Mouse (Mus musculus) urinary bladder, postnatal 36 days (tissue): Measurements from ENCODE around the gene Gm20388.

ENCODE experiments used
- DNase-seq, 2 experiments: peaks; one replicate each; pipeline ENCODE4 v3.0.0; 2022; ENCODE audit warnings: low spot score in 2 of 2, mixed read lengths in 1 of 2

The Gm20388 gene

DNA sequence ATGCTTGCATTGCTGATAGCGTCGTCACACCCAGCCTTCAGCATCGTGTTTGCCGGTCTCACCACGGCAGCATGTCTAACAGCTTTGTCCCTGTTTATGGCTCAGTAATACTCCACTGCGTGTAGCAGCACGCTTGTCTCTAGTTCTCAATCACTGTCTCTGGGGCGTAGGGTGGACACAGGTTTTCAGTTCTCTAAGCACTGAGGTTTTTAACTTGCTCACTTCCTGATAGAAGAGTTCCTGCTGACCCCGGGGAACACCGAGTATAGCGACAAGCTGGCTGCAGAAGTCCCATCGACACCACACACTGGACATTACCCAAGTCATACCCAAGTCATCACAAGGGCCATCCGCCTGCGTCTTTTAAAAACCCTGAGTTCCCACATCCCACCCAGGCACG, 525.1 kb downstream of the Gm20388 start:
- DNase-seq, result no peak

DNA sequence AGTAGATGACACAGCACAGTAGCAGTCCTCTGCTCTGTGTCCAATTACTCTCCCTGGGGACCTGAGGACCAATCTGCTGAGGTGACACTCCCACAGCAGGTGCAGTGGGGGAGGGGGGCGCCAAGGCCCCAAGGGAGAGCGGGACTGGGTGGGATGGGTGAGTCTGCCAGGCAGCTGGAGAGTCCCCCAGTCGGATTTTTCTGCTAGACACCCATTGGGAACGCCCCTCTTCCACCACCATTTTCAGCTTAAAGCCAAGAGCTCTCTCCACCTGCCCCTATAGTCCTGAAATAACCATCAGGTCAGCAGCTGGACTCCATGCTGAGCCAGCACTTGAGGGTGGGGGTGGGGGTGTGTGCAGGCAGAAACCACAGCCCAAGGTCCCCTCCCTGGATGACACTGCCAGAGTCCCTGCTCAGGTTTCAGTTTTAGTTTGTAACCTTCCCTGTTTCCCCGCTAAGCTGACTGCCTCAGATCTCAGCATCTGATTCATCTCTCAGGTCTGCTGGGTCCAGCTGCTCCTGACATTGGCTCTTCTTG, 525.9 kb downstream of the Gm20388 start:
- DNase-seq, result no peak

DNA sequence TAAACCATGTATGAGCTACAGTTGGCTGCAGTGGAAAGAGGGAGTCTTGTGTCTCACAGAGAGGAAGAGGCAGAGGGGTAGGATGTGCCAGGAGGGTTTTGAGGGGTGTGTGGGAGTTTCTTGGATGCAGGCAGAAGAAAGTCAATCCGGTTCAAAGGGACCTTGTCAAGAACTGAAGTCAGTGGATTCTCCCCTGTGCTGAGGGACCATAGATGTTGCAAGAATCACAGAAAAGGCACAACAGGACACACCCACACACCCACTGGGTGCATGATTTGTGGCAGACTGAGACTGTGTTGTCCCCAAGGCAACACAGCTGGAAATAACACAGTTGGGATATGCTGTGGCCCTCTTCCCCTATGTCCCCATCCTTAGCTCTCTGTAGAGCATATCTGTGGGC, 526.6 kb downstream of the Gm20388 start:
- no peak for DNase-seq

DNA sequence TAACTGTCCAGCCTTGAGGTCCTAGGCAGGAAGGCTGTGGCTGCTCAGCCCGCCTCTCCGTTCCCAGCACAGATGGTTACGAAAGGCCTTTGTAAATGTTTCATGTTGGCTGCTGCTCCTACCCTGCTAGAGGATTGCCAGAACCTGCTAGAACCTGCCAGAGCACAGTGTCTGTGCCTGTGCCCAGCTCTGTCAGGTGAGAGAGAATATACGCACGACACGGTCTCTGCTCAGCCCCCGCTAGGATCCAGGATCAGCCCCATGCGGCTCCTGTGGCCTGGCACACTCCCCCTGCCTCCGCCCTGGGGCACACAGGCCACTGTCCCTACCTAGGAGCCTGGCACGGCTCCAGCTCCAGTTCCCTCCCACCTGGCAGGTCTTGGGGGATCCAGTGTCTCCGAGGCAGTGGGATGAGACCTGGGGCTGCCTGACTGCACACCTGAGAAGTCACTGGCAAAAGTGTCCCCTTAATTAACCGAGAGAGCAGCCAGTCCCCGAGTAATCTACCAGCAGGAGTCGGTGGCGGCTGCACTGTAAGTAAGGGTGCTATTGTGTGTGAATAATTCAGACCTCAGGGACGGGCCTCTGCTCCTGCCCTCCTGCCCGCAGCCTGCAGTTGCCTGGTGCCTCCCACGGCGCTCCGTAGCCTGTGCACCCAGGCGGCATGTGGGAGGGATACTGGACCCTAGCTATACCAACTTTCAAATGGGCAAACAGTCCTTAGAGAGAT, 527.2 kb downstream of the Gm20388 start:
- DNase-seq, result peak; percentile 58 to 70

DNA sequence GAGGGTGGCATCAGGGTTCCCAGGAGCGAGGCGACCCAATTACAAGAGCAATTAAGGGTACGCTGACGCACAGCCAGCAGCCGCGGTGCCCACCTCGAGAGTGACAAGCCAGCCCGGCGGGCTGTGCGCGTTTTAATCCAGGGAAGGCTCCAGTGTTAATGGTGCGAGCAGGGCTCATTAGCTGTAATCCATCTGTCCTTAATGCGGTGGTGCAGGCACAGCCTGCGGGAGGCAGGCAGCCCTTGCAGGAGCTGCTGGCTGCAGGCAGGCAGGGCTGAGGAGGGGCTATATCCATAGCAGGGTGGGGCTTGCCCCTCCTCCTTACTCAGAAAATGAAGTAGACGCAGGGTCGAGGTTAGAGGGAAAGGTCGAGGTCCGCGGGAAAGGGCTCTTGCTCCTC, 528.7 kb downstream of the Gm20388 start:
- DNase-seq, result no peak

DNA sequence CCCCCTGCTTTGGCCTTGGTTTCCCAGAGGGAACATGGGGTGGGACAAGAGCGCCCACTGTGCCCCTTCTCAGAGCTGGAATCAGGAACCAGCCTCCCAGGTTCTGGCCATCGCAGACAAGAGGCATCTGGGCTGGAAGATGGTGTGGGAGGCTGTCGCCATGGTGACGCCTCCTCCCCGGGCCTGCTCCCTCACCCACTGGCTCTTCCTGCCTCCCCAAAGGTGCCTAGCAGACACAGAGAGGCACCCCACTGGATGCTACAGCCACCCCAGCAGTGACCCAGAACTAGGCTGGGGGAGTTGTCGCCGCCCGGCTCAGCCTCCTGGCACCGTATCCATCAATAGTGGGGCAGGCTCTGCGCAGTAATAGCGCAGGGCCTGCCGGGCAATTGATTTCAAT, 530.1 kb downstream of the Gm20388 start:
- no peak for DNase-seq

DNA sequence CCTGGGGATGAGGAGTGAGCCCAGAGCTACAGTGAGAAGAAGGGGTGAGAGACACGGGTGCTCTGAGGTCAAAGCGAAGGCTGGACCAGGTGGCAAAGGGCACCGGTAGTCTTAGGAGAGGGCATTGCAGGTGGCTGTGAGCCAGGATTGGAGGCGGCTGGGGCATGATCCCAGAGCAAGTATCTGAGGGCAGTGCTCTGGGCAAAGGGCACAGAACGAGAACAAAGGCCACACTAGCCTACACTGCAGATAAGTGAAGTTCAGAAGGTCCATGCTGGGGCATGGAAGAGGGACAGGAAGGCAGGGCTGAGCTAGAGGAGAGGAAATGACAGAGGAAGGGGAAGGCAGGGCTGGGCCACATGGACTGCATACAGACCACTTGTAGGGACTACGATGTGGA, 531.0 kb downstream of the Gm20388 start:
- DNase-seq, result no peak

DNA sequence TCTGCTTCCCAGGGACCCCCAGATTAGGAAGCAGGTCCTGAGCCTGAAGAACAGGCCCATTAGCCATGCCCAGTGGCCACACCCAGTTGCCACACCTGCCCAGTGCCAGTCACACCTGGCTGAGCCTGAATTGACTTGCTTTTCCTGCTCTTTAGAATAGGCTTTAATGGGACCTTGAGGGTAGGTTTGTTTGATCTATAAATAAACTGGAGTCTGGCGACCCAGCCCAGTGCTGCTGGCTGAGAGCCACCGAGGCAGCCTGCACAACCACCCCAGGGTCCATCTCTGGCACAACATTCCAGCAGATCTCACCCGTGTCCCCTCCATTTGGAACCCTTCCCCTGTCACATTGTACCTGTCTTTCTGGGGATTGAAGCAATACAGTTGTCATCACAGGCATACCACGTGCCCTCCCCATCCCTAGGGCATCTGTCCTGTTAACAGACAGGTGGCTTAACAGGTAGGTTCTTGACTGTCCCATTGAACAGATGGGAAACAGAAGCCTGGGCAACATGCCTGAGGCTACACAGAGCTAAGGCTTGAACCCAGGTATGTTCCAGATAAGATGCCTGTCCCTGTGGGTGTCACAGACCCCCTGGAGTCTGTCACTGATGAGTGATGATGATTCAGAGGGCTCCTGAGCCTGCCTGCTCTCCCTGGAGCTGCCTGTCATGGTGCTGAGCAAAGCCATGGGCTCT, 531.8 kb downstream of the Gm20388 start:
- peak in 1 of 2 experiments; percentile 43 for DNase-seq

DNA sequence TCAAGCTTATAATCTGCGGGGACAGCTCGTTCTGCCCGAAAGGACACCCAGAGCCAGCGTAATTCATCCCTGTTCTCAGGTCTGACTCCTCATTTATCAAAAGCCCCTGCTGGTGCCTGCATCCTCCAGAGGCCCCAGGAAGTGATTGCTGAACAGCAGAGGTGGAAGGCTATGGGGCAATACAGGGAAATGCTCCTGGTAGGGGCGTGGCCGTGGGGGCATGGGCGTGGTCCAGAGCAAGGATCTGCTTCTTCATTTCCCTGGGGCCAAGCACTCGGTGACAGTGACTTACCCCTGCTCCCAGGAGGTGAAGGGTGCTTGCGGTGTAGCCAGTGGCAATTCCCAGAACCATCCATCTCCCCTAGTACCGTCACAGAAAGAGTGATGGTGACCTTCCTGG, 534.6 kb downstream of the Gm20388 start:
- no peak for DNase-seq

DNA sequence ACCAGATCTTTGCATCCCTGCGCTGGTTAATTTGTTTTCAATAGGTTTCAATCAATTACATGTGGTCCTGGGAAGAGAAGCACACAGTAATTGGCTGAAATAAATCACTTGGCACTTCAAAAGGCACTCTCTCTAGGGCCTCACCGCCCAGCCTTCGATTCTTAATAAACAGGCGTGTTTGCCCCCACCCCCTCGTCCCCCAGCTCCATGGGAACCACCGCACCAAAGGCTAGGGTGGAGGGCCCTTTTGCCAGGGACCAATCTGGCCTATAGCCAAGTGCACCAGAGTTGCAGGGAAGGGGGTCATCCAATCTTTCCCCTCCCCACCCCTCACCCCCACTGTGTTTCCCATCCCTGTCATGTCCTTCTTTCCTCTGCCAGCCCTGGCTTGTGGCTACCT, 537.5 kb downstream of the Gm20388 start:
- DNase-seq, result no peak

DNA sequence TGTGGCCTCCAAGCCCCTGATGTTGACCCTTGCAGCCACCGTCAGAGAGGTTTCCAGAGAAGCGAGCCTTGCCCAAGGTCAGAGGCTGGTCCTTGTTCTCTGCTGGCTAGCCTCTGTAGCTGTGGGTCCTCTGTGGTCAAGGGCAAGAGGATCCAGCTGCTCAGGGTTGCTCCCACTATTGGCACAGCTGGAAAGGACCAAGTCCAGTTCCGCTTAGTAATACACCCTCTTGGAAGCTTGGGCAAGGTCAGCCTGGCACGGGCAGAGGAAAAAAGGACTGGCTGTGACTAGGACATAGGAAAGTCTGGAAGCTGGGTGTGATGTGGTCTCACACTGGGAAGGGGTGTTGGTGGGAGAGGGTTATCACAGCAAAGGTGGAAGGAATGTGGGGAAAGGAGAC, 538.5 kb downstream of the Gm20388 start:
- DNase-seq, result no peak

DNA sequence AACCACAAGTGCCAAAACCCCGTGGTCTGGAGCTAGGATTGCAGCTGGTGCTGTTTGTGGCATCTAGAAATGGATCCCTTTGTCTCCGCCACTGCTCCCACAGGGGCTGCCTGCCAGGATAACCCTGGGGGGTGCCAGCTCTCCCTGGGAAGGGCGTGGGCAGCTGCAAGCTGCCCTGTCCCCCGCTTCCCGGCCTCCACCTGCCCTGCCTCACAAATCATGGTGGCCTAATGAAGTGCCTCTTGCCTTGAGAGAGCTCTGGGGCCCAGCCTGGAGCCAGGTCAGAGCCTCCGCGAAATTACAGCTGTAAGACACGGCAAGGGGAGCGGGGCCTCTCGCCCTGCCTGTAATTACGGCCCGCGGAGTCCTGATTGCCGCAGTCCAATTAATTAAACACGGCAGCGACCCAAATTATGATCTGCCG, 539.0 kb downstream of the Gm20388 start:
- DNase-seq, result no peak

DNA sequence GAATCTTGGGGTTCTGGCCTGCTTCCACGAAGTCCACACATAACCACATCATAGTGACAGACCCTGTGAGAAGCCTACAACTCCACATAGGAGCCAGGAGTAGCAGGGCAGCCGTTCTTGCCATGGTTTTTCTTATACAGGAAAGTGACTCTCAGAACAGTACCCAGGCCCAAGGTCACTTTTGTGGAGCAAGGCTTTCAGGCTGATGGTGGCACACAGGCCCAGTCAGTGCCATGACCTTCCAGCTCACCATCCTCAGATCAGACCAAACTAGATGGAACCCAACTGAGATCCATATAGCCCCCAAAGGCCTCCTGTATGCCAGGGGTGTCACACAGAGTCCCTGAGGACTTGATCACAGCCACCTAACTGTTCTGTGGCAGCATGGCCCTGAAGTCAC, 541.5 kb downstream of the Gm20388 start:
- no peak for DNase-seq

DNA sequence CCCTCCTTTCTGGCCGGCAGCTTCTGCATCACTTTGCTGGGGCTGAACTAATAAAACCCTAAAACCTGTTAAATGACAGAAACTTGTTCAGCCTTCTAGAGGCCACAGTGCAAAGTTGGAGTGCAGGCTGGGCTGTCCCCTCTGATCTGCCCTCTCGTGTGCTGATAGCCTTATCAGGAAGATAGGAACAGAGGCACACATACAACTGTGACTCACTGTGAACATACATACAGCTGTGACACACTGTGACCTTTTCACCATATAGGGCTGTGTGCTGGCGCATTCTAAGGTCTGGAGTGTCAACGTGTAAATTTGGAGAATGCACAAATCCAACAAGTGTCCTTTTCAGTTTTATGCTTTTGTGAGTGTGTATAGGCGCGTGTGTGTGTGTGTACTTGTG, 543.8 kb downstream of the Gm20388 start:
- no peak for DNase-seq

DNA sequence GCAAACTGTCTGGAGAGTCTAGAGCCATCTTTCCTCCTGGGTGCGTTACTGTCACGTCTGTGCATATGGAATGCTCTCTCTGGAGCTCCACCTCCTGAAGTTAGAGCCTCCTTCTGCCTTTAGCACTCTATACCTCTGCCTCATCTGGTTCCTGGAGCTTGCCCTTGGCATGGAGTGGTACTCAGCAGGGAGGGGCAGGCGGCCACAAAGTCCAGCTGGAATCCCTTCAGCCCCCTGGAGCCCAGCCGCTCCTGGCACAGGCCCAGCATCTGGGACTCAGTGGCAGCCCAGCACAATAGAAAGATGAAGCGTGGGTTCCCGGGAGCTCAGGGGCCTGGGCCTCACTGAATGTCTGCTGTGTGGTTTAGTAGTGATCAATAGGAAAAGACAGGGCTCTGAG, 549.7 kb downstream of the Gm20388 start:
- DNase-seq, result no peak

DNA sequence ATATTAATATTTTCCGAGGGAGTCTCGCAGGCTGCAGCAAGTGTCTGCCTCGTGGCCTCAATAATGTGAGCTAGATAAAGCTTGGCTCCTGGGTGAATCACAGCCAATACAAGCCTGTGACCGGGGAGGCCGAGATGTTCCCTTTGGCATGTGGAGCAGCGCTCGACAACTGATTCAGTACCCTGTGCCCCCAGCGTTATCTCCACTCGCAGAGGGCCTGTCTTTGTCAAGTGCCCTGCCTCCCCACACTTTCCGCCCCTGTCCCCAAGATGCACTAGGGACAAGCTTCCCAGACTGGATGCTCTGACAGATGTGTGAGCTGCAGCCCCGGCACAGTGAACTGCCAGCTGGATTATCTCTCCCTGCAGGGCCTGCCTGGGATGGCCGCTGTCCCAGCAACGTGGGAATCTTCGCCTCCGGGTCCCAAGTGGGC, 551.5 kb downstream of the Gm20388 start:
- DNase-seq, result no peak

DNA sequence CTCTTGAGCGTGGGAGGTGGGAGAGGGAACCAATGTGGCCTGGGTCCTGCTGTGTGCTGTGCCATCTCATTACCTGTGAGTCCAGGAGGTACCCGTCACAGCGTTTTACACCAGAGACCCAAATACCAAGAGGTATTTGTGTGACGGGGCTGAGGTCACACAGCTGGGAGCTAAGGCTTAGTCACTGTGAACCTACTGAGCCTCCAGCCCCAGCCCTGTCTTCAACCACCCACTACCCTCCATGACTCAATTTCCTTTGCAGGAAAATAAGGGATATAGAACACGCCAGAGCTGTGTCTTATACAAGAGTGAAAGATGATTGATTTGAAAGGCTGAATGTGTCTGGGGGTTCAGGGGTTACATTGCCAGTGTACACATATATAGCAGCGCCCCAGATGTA, 552.0 kb downstream of the Gm20388 start:
- DNase-seq, result no peak

DNA sequence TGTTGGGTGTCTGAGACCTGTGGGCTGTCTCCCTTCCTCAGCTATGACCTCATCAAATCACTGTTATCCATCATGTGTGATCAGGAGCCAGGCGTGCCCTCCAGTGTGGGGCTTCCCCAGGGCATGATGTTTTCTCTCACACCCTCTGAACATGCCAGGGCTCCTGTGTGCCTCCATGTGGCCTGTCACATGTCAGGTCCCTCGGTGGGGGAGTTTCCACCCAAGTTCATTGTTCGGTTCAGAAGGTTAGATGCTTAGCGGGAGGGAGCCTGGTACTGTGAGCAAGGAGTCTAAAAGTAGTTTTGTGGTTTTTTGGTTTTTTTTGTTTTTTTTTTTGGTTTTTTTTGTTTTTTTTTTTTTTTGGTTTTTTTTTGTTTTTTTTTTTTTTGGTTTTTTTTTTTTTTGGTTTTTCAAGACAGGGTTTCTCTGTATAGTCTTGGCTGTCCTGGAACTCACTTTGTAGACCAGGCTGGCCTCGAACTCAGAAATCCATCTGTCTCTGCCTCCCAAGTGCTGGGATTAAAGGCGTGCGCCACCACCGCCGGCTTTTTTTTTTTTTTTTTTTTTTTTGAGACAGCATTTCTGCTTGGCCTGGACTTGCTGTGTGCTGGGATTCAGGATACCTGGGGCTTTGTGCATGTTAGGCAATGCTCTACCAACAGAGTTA, 553.4 kb downstream of the Gm20388 start:
- no peak for DNase-seq

DNA sequence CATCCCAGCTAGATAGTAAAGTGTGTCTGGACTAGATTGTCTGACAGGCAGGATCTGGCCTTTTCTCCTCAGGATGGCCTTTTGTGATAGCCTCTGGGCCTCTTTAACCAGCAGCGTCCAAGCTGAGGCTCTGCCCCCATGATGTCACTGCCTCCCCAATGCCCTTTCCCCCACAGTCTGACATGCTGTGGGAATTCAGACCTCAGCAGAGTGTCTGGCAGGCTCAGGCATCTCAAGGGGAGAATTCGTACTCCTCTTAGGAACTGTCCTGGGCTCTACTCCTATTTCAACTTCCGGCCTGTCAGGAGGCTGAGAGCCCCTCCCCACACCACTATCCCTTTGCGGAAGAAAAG, 553.9 kb downstream of the Gm20388 start:
- no peak for DNase-seq

DNA sequence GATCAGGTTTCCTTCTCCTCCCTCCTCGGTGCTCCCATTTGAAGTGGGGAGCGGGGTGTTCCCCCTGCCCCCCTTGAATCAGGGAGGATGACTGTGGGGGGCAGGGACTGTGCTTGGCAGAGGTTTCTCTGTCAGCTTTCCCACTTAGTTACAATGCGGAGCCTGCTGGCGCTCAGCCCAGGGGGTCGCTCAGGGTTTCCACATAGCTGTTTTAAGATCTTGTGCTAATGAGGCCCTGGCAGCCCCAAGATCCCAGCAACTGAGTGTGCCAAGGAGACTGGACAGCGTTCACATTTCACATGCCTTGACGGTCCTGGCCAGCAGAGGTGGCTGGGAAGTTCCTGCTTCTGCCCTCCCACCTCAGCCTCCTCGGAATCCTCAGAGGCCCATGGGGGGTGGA, 555.1 kb downstream of the Gm20388 start:
- no peak for DNase-seq

DNA sequence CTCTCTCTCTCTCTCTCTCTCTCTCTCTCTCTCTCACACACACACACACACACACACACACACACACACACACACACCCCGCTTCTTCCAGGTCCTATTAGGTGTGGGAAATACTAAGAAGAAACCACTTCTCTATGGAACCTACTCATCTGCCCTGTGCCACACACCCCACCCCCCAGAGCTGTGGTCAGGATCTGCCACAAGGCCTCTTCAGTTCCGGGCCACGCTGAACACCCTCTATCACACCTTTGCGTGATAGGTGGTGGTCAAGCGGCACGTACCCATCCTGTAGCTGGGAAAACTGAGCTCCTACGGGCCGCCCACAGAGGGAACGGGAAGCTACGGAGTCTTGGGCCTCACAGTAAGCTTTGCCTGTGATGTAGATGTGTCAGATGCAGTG, 555.6 kb downstream of the Gm20388 start:
- no peak for DNase-seq

DNA sequence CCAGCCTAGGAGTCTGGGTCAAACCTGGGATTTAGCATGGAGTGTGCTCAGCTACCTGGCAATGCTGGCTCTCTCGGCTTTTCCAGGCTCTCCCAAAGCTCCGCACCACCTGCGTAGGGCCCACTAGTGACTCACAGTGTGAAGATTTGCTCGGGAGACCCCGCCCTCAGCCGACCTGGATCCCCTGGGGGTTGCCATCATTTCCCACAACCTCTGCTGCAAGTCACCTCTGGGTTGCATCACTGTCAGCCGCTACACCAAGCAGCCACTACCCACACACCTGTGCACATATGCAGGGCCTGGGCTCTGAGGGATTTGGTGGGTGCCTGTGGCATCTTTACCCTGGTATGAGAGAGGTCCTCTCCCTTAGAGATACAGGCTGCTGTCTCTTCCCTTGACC, 557.0 kb downstream of the Gm20388 start:
- DNase-seq, result no peak

DNA sequence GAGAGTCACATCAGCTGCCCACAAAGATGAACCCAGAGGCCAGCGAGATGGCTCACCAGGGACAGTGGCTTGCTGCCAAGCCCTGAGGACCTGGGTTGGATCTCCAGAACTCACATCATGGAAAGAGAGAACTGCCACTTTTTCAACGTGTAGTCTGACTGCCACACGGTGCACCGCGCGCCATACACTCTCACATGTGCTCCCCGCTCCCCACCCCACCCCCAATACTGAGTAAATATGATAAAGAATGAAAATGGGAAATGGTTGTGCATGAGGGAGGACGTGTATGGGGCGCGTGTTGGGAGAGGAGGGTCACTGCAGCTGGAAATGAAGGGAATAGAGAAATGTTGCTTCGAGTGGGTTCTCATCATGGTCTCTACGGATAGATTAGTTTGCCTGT, 559.5 kb downstream of the Gm20388 start:
- no peak for DNase-seq
